Mouse (Mus musculus): ENCODE measurements around the gene Wnt3a. TPM values are rescaled to one million over a fixed set of nuclear protein-coding genes. Genes with fewer than 3 reads are reported as not detected.
A peak's percentile ranks its signal among the peaks of the same experiment; 100 is the strongest.

Gene Wnt3a
- polyA plus RNA-seq, 1 experiment from 2014 or later = 1.2 TPM

GRCm38 (mm10) chr11:59282111-59282510 is 8.4 kb downstream of the Wnt3a start:
- Histone ChIP-seq H3K4me3 (no peak overlapping the region), H3K27ac (replicated peaks) (no peak overlapping the region), H3K9ac (no peak overlapping the region), H3K9me3 (no peaks in the 10 kb centered on the region), H3K4me2 (no peak overlapping the region), H3K36me3 (no peaks in the 10 kb centered on the region), H3K27me3 (peaks cover 34% of the 10 kb centered on the region), H3K4me1 (replicated peaks) (no peaks in the 10 kb centered on the region)
- 76% methylated on average over 5 of the region's 5 CpGs for WGBS
- ATAC-seq (ENCODE audit: low read depth) = no peak

DNA sequence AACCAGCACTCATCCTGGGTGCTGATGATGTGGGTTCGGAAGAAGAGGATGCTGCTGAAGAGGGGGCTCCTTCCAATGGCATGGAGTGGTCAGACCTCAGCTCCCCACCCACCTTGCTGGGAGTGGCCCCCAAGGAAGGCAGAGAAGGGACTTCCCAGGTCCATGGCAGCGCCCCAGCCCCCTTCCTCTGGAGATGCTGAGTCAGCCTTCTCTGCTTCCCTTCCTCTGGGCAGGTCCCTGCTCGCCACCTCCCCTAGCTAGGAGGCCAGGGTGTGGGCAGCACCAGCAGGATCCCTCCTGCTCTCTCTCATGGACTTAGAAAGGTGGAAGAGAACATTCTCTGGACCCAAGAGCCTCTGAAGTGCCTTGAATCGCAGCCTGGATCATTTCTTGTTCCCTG is 12.5 kb downstream of the Wnt3a start:
- Histone ChIP-seq H3K9ac (no peak overlapping the region), H3K4me3 (no peak overlapping the region), H3K36me3 (no peaks in the 10 kb centered on the region), H3K27ac (replicated peaks) (no peak overlapping the region), H3K27me3 (peaks cover 3% of the 10 kb centered on the region; the same call in 1 of the 2 replicates), H3K4me2 (no peak overlapping the region), H3K4me1 (replicated peaks) (no peaks in the 10 kb centered on the region), H3K9me3 (no peaks in the 10 kb centered on the region)
- 75% methylated on average over 4 of the region's 4 CpGs for WGBS
- ATAC-seq (ENCODE audit: low read depth) = no peak

GRCm38 (mm10) chr11:59276877-59277276 is 13.7 kb downstream of the Wnt3a start:
- Histone ChIP-seq H3K4me3 (no peak overlapping the region), H3K36me3 (no peaks in the 10 kb centered on the region), H3K9ac (no peak overlapping the region), H3K4me1 (replicated peaks) (no peaks in the 10 kb centered on the region), H3K27ac (replicated peaks) (no peak overlapping the region), H3K9me3 (no peaks in the 10 kb centered on the region), H3K27me3 (0 out of 2 replicates have a peak, but pooled peaks cover 2% of the 10 kb centered on the region), H3K4me2 (no peak overlapping the region)
- 60% methylated on average over 2 of the region's 2 CpGs for WGBS
- ATAC-seq (ENCODE audit: low read depth) = no peak

- 0 out of 2 replicates have a peak, but pooled peaks cover 2% of the 10 kb centered on the region for H3K27me3 ChIP-seq
- H3K4me1 ChIP-seq (replicated peaks) = no peaks in the 10 kb centered on the region
- 90% methylated on average over 3 of the region's 3 CpGs for whole genome bisulfite sequencing
- no peak overlapping the region for H3K27ac ChIP-seq (replicated peaks)
- H3K4me2 ChIP-seq = no peak overlapping the region
- H3K9ac ChIP-seq = no peak overlapping the region
- no peaks in the 10 kb centered on the region for H3K36me3 ChIP-seq
- H3K9me3 ChIP-seq = no peaks in the 10 kb centered on the region
- no peak for ATAC-seq (ENCODE audit: low read depth)
- H3K4me3 ChIP-seq = no peak overlapping the region
These were observed 16.4 kb downstream of the Wnt3a start for GRCm38 (mm10) chr11:59274184-59274583.

DNA sequence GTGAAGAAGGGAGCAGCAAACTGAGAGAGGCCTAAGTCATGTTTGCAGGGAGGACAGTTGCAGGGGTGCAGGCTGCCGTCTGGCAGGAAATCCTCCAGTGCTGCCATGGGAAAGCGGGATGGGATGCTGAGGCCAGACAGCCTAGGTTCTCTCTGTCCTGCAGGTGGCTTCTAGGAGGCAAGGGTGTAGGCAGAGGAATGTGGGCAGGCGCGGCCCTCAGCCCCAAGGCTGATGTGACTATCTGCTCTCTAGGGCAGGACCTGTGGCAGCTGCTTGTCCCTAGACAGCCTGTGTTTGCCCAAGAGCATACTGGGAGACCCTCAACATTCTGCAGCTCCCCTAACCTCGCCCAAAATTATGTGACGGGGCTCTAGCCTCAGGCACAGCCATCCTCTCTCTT is 23.8 kb downstream of the Wnt3a start:
- H3K9me3 ChIP-seq = no peaks in the 10 kb centered on the region
- H3K36me3 ChIP-seq = no peaks in the 10 kb centered on the region
- H3K9ac ChIP-seq = no peak overlapping the region
- no peak overlapping the region for H3K4me2 ChIP-seq
- peaks cover 19% of the 10 kb centered on the region for H3K4me1 ChIP-seq (replicated peaks)
- 35% methylated on average over 6 of the region's 6 CpGs for WGBS
- ATAC-seq (ENCODE audit: low read depth) = no peak
- no peak overlapping the region for H3K4me3 ChIP-seq
- peaks cover 36% of the 10 kb centered on the region for H3K27me3 ChIP-seq
- H3K27ac ChIP-seq (replicated peaks) = no peak overlapping the region

- 50% methylated on average over 8 of the region's 8 CpGs for WGBS
- no peak overlapping the region for H3K9ac ChIP-seq
- H3K4me3 ChIP-seq = no peak overlapping the region
- no peaks in the 10 kb centered on the region for H3K9me3 ChIP-seq
- no peak for ATAC-seq (ENCODE audit: low read depth)
- H3K27me3 ChIP-seq = peaks cover 49% of the 10 kb centered on the region
- peaks cover 19% of the 10 kb centered on the region for H3K4me1 ChIP-seq (replicated peaks)
- H3K27ac ChIP-seq (replicated peaks) = 0 out of 2 replicates have a peak overlapping the region, but pooled peaks have one; percentile 76
- H3K36me3 ChIP-seq = no peaks in the 10 kb centered on the region
- no peak overlapping the region for H3K4me2 ChIP-seq
These were observed 25.3 kb downstream of the Wnt3a start for GRCm38 (mm10) chr11:59265154-59265813.

GRCm38 (mm10) chr11:59264593-59264992 is 26.0 kb downstream of the Wnt3a start:
- H3K4me3 ChIP-seq = peak overlapping the region; percentile 51
- 2% methylated on average over 8 of the region's 8 CpGs for WGBS
- ATAC-seq (ENCODE audit: low read depth) = peak; percentile 58; the same call in 1 of the 2 replicates
- H3K27ac ChIP-seq (replicated peaks) = peak overlapping the region; percentile 76
- H3K9me3 ChIP-seq = no peaks in the 10 kb centered on the region
- H3K4me1 ChIP-seq (replicated peaks) = peaks cover 19% of the 10 kb centered on the region
- H3K36me3 ChIP-seq = no peaks in the 10 kb centered on the region
- peaks cover 51% of the 10 kb centered on the region for H3K27me3 ChIP-seq
- peak overlapping the region; percentile 76 for H3K9ac ChIP-seq
- peak overlapping the region; percentile 70 for H3K4me2 ChIP-seq

GRCm38 (mm10) chr11:59263870-59264563 is 26.5 kb downstream of the Wnt3a start:
- H3K27ac ChIP-seq (replicated peaks) = peak overlapping the region; percentile 76
- H3K27me3 ChIP-seq = peaks cover 51% of the 10 kb centered on the region
- peak; percentile 94 for ATAC-seq (ENCODE audit: low read depth)
- H3K36me3 ChIP-seq = no peaks in the 10 kb centered on the region
- peak overlapping the region; percentile 70 for H3K4me2 ChIP-seq
- WGBS = under 1% methylated on average over 56 of the region's 56 CpGs
- H3K9ac ChIP-seq = peak overlapping the region; percentile 76
- H3K4me1 ChIP-seq (replicated peaks) = peaks cover 19% of the 10 kb centered on the region
- peak overlapping the region; percentile 51 for H3K4me3 ChIP-seq
- H3K9me3 ChIP-seq = no peaks in the 10 kb centered on the region

GRCm38 (mm10) chr11:59262308-59262707 is 28.2 kb downstream of the Wnt3a start:
- Histone ChIP-seq H3K36me3 (no peaks in the 10 kb centered on the region), H3K9me3 (no peaks in the 10 kb centered on the region), H3K9ac (no peak overlapping the region), H3K4me1 (replicated peaks) (peaks cover 19% of the 10 kb centered on the region), H3K4me2 (no peak overlapping the region), H3K27me3 (peaks cover 50% of the 10 kb centered on the region), H3K27ac (replicated peaks) (no peak overlapping the region), H3K4me3 (no peak overlapping the region)
- no peak for ATAC-seq (ENCODE audit: low read depth)

GRCm38 (mm10) chr11:59260706-59261493 is 29.7 kb downstream of the Wnt3a start:
- no peak overlapping the region for H3K4me2 ChIP-seq
- peaks cover 19% of the 10 kb centered on the region for H3K4me1 ChIP-seq (replicated peaks)
- H3K27me3 ChIP-seq = peaks cover 36% of the 10 kb centered on the region
- H3K9me3 ChIP-seq = no peaks in the 10 kb centered on the region
- no peak overlapping the region for H3K9ac ChIP-seq
- WGBS = 84% methylated on average over 10 of the region's 10 CpGs
- H3K27ac ChIP-seq (replicated peaks) = no peak overlapping the region
- no peaks in the 10 kb centered on the region for H3K36me3 ChIP-seq
- no peak overlapping the region for H3K4me3 ChIP-seq
- ATAC-seq (ENCODE audit: low read depth) = no peak

DNA sequence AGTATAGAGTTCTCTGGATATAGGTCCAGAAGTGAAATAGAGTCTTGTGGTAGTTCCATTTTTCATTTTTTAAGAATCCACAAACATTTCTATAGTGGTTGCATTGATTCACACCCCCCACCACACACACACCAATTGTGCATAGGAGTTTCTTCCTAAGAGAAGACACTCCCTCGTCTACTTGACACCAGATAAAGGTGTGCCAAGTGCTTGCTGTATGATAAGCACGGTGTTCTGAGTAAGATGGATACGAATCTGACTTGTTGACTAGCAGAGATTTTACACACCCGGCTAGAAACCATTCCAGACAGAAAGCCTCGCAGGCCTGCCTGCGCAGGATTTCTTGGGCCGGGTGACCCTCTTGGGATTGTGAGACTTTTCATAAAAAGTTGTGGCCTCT is 30.9 kb downstream of the Wnt3a start:
- no peak overlapping the region for H3K9ac ChIP-seq
- no peak overlapping the region for H3K27ac ChIP-seq (replicated peaks)
- no peak overlapping the region for H3K4me3 ChIP-seq
- H3K27me3 ChIP-seq = peaks cover 25% of the 10 kb centered on the region
- ATAC-seq (ENCODE audit: low read depth) = no peak
- H3K4me2 ChIP-seq = no peak overlapping the region
- H3K36me3 ChIP-seq = no peaks in the 10 kb centered on the region
- no peaks in the 10 kb centered on the region for H3K9me3 ChIP-seq
- 89% methylated on average over 7 of the region's 7 CpGs for WGBS
- peaks cover 14% of the 10 kb centered on the region for H3K4me1 ChIP-seq (replicated peaks)

GRCm38 (mm10) chr11:59248101-59248500 is 42.5 kb downstream of the Wnt3a start:
- no peak for ATAC-seq (ENCODE audit: low read depth)

More at GRCm38 (mm10) chr11:59248101-59248500, 42.5 kb downstream of the Wnt3a start:
- Histone ChIP-seq H3K27ac (replicated peaks) (no peak overlapping the region), H3K4me2 (no peak overlapping the region), H3K9ac (no peak overlapping the region), H3K4me3 (no peak overlapping the region), H3K36me3 (no peaks in the 10 kb centered on the region), H3K27me3 (peaks cover 3% of the 10 kb centered on the region; the same call in 1 of the 2 replicates), H3K9me3 (no peaks in the 10 kb centered on the region), H3K4me1 (replicated peaks) (no peaks in the 10 kb centered on the region)
- 77% methylated on average over 10 of the region's 10 CpGs for whole genome bisulfite sequencing

Measured in neural tube, embryonic 13.5 days (tissue).